Mouse (Mus musculus): ENCODE data around the gene Elovl6.

The Elovl6 gene

DNA sequence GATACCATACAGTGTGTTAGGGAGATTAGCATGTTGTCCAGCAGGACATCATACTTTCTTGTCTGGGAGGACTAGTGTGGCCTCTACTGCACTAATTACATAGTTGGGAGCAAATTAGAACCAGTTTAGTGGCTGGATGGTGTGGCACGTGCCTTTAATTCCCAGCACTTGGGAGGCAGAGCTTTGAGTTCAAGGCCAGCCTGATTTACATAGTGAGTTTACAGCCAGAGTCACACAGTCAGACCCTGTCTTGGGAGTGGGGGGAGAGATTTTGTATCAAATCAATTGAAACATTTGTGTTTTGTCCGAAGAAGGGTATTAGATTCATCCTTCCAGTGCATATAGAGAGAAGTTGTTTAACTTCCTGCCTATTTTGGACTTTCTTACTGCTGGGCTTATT, 8.7 kb downstream of the Elovl6 start:
- DNase-seq (ENCODE audit: low read depth in 2 of 2, low spot score in 2 of 2), result no peak

DNA sequence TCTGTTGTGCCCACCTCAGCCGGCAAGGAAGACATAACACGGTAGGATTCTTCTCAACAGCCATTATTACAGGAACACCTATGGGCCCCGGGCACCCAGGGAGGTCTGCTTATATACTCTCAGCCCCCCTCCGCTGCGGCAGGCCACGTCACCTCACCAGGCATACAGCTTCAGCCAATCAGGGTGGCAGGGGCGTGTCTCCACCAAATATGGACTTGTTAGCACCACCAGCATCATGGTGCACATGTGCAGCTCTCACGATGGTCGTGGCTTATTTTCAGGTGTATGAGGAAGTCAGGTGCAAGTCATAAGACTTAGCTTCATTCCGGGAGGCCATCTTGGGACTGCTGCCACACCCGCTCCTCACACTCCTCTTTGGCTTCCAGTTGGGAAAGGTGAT, 9.3 kb downstream of the Elovl6 start:
- DNase-seq (ENCODE audit: low read depth in 2 of 2, low spot score in 2 of 2), result no peak

- DNase-seq (ENCODE audit: low read depth in 2 of 2, low spot score in 2 of 2), result no peak
These were observed 11.2 kb downstream of the Elovl6 start for GRCm38 (mm10) chr3:129543376-129543775.

GRCm38 (mm10) chr3:129544217-129544616, 12.1 kb downstream of the Elovl6 start:
- no peak for DNase-seq (ENCODE audit: low read depth in 2 of 2, low spot score in 2 of 2)

DNA sequence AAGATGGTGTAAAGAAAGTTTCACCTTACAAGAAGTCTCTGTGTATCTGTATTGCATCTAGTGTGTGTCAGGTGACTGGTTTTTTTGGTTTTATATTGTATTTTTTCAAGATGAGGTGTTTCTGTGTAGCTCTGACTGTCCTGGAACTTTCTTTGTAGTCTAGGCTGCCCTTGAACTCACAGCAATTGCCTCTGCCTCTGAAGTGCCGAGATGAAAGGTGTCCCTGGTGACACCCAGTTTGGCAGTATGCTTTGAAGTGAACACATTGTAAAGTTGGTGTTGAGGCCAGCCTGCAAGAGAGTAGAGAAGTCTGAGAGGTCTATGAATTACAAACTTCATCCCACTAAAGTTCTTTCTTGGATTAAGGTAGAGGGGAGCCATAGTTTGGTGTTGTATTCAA, 13.1 kb downstream of the Elovl6 start:
- no peak for DNase-seq (ENCODE audit: low read depth in 2 of 2, low spot score in 2 of 2)

DNA sequence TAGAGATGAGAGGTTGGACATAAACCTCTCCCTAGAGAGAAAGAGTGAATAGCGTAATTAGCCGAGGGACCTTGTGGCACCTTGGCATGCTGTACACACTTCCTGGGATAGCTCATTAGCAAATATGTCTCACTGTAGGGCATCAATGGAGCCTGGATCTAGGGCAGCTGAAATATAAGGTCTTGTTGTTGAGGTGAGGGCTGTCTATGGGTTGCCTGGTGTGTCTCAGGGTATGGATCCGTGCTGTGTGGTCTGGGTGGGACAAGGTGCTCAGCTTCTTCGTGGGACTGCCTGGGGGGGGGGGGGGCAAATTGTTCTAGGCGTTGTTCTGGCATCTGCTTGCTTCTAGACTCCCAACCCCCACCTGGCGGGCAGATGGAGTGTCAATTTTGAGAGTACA, 13.6 kb downstream of the Elovl6 start:
- DNase-seq (ENCODE audit: low read depth in 2 of 2, low spot score in 2 of 2), result no peak

GRCm38 (mm10) chr3:129547837-129548435, 15.8 kb downstream of the Elovl6 start:
- no peak for DNase-seq (ENCODE audit: low read depth in 2 of 2, low spot score in 2 of 2)

DNA sequence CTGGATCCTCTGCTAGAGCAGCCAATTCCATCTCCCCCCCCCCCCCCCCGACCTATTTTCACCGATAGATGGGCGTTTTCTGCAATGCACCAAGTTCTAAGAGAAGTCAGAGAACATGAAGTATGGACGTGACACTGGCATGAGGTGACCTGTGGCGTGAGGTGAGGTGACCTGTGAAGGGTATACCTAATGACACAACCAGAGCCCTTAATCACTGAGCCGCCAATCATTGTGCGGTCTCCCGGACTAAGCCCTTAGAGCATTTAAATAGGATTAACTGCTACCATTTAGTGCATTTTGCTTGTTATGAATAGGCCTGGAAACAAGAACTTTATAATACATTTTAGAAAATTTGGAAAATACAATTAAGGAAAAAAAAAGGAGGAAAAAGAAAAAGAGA, 16.6 kb downstream of the Elovl6 start:
- DNase-seq (ENCODE audit: low read depth in 2 of 2, low spot score in 2 of 2), result no peak

GRCm38 (mm10) chr3:129549546-129549945, 17.4 kb downstream of the Elovl6 start:
- no peak for DNase-seq (ENCODE audit: low read depth in 2 of 2, low spot score in 2 of 2)

GRCm38 (mm10) chr3:129551581-129552290, 19.6 kb downstream of the Elovl6 start:
- no peak for DNase-seq (ENCODE audit: low read depth in 2 of 2, low spot score in 2 of 2)

GRCm38 (mm10) chr3:129552370-129552769, 20.2 kb downstream of the Elovl6 start:
- no peak for DNase-seq (ENCODE audit: low read depth in 2 of 2, low spot score in 2 of 2)

GRCm38 (mm10) chr3:129553173-129553572, 21.0 kb downstream of the Elovl6 start:
- DNase-seq (ENCODE audit: low read depth in 2 of 2, low spot score in 2 of 2), result peak; percentile 67 to 76

- no peak for DNase-seq (ENCODE audit: low read depth in 2 of 2, low spot score in 2 of 2)
These were observed 21.5 kb downstream of the Elovl6 start for GRCm38 (mm10) chr3:129553661-129554060.

GRCm38 (mm10) chr3:129554436-129554835, 22.3 kb downstream of the Elovl6 start:
- DNase-seq (ENCODE audit: low read depth in 2 of 2, low spot score in 2 of 2), result no peak

DNA sequence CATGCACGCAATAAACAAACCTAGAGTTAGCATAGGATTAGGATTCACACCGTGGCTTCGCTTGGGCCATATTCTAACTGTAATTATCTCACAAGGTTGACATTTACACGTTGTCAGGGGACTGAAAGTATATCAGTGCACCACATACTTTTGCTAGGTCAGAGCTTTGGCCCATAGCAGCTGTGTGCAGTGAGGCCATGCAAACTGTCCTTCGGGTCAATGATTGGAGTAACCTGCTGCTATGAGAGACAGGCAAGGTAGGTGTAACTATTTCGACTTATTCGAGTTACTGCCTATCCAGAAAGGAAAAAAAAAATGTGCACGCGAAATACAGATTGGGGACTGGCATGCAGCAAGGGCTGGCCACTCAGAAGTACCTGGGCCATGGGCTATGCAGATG, 24.9 kb downstream of the Elovl6 start:
- DNase-seq (ENCODE audit: low read depth in 2 of 2, low spot score in 2 of 2), result no peak

DNA sequence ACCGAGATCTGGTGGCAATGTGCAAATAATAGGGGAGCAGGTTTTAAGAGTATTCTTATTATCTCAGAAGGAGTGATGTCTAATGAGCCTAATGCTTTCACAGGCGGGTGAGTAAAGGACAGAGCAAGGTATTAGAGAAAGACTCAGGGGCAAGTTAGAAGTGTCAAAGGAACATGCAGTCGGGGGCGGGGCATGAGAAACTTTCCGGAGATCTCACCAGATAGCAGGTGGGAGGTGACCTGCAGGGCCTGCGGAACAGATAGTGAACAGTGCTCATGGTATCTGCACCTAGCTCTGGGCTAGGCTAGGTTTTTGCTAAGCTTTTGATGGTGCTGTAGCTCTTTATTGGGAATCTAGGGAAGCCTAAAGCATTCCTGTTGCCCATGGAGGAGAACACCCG, 25.4 kb downstream of the Elovl6 start:
- DNase-seq (ENCODE audit: low read depth in 2 of 2, low spot score in 2 of 2), result peak in 1 of 2 experiments; percentile 34

DNA sequence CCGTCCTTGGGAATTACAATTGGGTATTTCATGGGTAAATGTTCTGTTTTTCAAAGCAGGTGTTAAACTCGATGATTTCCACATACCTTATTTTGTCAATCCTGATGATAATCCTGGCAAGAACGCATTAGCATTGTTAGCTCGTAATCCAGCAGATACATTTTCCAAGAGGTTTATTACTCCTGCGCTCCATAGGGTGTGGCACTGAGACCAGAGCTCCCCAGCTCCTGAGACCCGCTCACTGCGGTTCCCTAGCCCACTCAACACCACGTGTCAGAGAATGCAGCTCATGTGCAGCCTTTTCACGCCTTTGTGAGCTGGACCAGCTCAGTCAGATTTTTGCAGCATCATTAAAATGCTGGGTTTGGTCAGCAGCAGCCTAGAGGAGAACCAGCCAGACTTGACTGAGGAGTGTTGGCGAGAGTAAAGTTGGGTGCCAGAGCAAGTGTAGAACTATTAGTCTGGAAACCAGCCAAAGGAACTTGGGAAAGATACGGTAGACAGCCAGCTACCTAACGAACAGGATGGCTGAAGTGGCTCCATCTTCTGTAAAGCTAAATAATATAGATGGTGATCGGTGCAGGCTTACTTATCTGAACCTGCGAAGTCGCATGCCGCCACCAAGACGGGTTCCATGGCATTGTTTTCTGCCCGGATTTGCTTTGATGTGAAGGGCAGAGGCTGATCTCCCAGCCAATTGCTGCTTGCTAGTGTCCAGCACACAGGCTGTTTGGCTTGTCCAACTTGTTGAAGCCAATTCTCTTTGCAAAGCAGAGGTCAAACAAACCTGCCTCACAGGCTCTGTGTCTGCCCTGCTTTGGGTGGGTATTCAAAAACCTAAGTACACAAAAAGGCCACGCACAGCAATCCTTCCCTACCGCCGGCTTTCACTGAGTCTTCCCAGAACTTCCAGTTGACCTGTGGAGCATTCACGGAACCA, 26.1 kb downstream of the Elovl6 start:
- no peak for DNase-seq (ENCODE audit: low read depth in 2 of 2, low spot score in 2 of 2)

DNA sequence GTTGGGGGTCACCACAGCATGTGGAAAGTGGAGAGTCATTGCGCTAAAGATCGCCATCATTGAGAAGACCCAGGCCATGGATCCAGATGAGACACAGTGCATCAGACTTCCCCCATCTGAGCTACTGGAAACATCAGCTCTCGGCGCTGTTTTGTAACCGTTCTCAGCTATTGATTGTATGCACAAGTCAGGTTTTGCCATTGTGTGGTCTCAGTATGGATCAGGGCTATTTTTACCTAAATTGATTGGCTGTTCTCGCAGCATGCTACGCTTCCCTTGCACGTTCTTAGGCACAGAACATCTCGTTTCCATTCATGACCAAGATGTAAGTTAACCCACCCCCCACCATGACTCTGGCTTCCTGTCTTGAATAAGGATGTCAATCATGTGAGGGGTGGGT, 27.9 kb downstream of the Elovl6 start:
- DNase-seq (ENCODE audit: low read depth in 2 of 2, low spot score in 2 of 2), result no peak

- DNase-seq (ENCODE audit: low read depth in 2 of 2, low spot score in 2 of 2), result no peak
These were observed 28.9 kb downstream of the Elovl6 start for GRCm38 (mm10) chr3:129561011-129561410.

DNA sequence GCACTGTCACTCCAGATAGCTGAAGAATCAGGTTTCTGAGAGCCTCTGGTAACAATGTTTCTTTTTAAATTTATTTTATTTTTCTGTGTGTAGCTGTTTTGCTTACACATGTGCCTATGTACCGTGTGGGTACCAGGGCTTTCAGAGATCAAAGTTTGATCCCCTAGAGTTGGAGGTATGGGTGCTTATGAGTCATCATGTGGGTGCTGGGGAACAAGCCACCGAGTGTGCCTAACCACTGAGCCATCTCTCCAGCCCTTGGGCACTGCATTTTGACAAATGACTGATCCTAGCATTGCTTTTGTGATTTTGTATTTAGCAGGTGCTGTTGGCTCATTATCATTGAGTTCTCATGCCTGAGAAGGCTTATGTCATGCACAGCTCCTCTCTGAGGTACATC, 29.7 kb downstream of the Elovl6 start:
- DNase-seq (ENCODE audit: low read depth in 2 of 2, low spot score in 2 of 2), result peak in 1 of 2 experiments; percentile 34

DNA sequence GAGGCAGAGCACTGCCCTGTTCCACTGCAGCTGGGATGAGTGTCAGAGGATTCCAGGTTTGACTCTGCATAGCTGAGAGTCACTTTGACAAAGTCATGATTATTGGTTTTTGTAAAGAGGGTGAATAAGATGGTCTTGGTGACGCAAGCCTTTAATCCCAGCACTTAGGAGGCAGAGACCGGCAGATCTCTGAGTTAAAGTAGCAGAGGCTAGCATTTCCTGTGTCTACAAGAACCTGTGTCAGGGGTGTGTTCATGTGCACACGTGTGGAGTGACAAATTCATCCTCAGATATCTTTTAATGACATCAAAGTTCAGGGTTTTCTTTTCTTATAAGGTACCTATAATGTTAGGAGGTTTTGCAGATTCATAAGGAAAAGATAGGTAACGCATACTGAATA, 30.3 kb downstream of the Elovl6 start:
- no peak for DNase-seq (ENCODE audit: low read depth in 2 of 2, low spot score in 2 of 2)

GRCm38 (mm10) chr3:129563807-129564206, 31.7 kb downstream of the Elovl6 start:
- DNase-seq (ENCODE audit: low read depth in 2 of 2, low spot score in 2 of 2), result no peak
